Mouse (Mus musculus): ENCODE data around the gene Rasl10b.

DNA sequence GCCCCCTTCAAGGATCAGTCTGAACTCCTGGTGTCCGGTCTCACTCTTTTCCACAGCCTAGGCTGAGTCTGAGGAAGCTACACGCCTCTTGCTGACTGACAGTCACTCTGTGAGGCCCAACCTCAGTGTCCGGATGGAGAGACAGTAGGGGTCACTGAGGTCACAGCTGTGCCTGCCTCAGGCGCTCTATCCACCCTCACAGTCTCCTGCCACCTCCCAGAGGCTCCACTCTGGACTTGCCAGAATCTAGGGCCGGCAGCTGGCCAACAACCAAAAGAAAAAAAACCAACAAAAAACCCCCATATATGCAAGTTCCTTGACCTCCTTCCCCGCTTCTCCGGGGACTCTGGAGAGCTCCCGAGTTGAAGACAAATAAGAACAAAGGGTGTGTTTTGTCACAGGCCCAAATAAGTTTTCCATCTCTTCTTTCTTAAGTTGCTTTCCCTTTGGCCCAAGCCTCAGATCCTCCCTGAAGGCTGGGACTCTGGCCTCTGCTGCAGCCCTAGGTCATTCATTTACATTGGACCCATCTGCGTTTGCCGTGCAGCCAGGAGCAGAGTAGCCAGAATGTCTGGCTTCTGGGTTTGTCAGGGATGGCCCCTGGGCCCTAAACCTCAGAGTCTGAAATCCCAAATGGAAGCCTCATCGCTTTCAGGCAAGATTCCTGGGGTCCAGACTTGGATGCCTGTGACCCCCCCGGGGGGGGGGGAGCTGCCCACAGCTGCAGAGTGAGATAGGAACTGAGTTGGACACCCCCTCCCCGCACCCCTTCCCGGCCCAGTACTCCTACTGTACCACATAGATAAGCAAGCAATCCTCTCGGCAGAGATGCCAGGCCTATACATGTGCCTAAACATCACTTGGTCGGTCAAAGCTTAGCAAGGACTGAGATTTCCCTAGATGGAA, 39.3 kb downstream of the Rasl10b start:
- TF ChIP-seq CTCF (IDR thresholded peaks at IDR 0.05; ENCODE audit: low read depth, low read length) (no peak), POLR2A (IDR thresholded peaks at IDR 0.05; ENCODE audit: extremely low read depth, insufficient read depth, low read length) (no peak)
